Mouse (Mus musculus): ENCODE measurements around the gene Rbbp4.
A peak's percentile ranks its signal among the peaks of the same experiment; 100 is the strongest.

- no peak for TF ChIP-seq CTCF (IDR thresholded peaks at IDR 0.05; ENCODE audit: extremely low read depth, insufficient read depth, insufficient read length, insufficient replicate concordance)
- TF ChIP-seq POLR2A (IDR thresholded peaks at IDR 0.05; ENCODE audit: low read depth, low read length) = peak; percentile 69
These were observed at the start of gene Rbbp4, which contains the start of gene Zbtb8os for GRCm38 (mm10) chr4:129335216-129336074.
